Comparison of ENCODE assay signal across 9 mouse cellular contexts in the genomic region with DNA sequence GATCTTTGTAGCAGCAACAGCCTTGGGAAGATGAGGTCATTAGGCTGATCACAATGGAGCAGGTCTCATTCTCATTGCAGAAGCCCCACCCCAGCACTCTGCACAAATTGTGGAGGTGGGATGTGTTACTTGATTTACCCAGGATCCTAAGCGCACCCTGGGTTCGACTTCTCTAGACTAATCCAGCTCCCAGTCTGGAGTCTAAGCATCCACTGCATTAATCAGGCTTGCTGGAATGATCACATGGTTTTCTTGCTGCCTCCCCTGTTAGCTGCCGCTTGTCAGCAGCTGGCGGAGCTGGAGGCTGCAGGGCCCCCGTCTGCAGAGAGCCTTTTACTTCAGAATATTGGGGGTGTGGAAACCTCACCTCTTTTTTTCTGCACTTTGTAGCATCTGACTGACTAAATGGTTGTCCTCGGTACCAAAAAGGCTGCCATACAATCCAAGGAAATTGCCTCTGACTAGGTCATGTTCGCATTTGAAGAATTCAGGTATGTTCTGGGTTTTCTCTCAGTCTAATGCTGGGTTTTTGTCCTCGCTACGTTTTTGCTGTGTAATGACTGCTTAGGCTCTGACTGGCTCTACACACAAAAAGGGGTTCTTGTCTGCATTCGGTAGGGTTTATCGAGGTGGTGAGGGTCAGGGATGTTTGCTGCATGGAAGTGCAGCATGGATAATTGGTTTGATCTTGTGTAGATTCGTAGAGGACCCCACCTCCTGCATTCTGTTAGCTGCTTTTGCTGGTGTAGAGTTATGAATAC. TPM values are rescaled to one million over a fixed set of nuclear protein-coding genes. Genes with fewer than 3 reads are reported as not detected.
DNase-seq lines count a peak whose midpoint lies in the region.
"Had no signal": no experiment of that assay in that cellular context is flagged by ENCODE, and none has a peak within 500 bp of the region (broad histone marks: within the 10 kb centered on the region; RNA-seq: fewer than 3 reads in every experiment).

No protein-coding gene starts in this region.

- peak; percentile 13 to 25 for DNase-seq in layer of hippocampus, adult 18-20 months (ENCODE audit: low spot score in 2 of 2)
- DNase-seq in layer of hippocampus, adult 9-10 months (ENCODE audit: low spot score), result no peak
- DNase-seq in frontal cortex, postnatal 10 days (ENCODE audit: low spot score in 2 of 2), result peak; percentile 21 to 34
- peak; percentile 8 for DNase-seq in mesoderm, embryonic 11.5 days (ENCODE audit: low read depth, low spot score)
- DNase-seq in right cerebral cortex, postnatal 4 days, result peak; percentile 28
- no peak for DNase-seq in ovary, postnatal 14 days (ENCODE audit: low spot score)
- DNase-seq in kidney, postnatal 14 days, result no peak
- no peak for DNase-seq in lung, postnatal 36 days
- DNase-seq: kidney, adult 2 months had no signal

RNA-seq across cellular contexts. Expression of a gene that starts 51.2 kb away (rescaled TPM):
- 100 to 1,000 TPM; 184 to 192 TPM for total RNA-seq in layer of hippocampus, adult 18-20 months (2021)

Comparison
In these comparisons a context has a peak if more than half of its experiments do, and no peak if none do; other contexts are left out.
1. DNase-seq: peak in layer of hippocampus, adult 18-20 months (2 of 2), frontal cortex, postnatal 10 days (2 of 2), mesoderm, embryonic 11.5 days (single experiment) and right cerebral cortex, postnatal 4 days (single experiment); none in layer of hippocampus, adult 9-10 months (single experiment), ovary, postnatal 14 days (single experiment), kidney, postnatal 14 days (single experiment) and lung, postnatal 36 days (single experiment).